Mouse (Mus musculus) spleen, postnatal 0 days (tissue): ENCODE data around the gene Saal1. TPM values are rescaled to one million over a fixed set of nuclear protein-coding genes. Genes with fewer than 3 reads are reported as not detected.

Experiments
- polyA plus RNA-seq: library from polyadenylated mRNA; unstranded; fragments of >200 nt; fragmentation: Nextera tagmentation; extraction: Ambion mirVana; gene quantifications from 2 replicates; pipeline ENCODE4 v1.2.1, GENCODE M21; 2015

The Saal1 gene
- 15.8 and 16.1 TPM in 2 replicates for polyA plus RNA-seq

GRCm38 (mm10) chr7:46710390-46710844 lies at the start of gene Saal1:
Gene Saal1 (minus strand): TSS chr7:46710680.

DNA sequence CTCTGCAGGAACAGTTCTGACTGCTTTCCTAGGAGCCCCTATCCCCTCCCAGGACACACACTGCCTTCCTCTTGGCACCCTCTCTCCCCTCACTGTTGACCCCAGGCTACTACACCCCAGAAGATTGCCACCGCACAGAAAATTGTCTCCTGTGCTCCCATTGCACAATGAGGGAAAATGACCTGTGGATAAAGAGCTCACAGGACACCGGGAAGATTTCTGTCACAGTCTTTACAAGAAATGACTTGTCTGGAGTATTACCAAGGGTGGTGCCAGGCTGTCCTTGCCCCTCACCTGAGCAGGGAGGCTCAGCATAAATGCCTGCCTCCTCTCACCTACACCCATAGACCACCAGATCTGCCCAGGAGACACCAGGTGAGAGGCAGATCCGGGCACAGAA lies 41.0 kb upstream of the Saal1 start, which contains the start of gene Saa2:
TSS of gene Saa2 (plus strand) at position 301 of the 400 bp plus-strand sequence.

GRCm38 (mm10) chr7:46742880-46743279 lies 32.4 kb upstream of the Saal1 start, which contains the start of gene Saa1:
Gene Saa1 (minus strand): TSS chr7:46742980.

DNA sequence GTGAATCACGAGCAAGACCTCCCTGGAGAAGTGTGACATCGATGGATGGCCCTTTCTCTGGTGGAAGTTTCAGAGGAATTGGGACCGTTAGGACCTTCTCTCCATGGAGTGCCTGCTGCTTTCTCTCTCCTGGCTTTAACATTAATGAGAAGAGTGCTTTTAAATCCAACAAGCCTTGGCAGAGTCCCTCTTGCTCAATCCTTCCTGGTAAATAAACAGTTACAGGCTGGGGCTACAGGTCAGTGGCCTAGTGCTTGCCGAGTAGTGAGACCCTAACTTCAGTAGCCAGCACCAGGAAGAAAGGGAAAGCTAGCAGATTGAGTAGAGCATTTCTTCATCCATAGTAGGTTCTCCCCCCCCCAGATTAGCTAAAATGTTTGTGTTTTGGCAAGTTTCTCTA lies 22.0 kb upstream of the Saal1 start, which contains the start of gene Saa4:
TSS of gene Saa4 (minus strand) at position 146 of the 400 bp plus-strand sequence.

GRCm38 (mm10) chr7:46715600-46715999 lies 5.1 kb upstream of the Saal1 start, which contains the start of gene Saa3:
Gene Saa3 (minus strand): TSS chr7:46715700.

DNA sequence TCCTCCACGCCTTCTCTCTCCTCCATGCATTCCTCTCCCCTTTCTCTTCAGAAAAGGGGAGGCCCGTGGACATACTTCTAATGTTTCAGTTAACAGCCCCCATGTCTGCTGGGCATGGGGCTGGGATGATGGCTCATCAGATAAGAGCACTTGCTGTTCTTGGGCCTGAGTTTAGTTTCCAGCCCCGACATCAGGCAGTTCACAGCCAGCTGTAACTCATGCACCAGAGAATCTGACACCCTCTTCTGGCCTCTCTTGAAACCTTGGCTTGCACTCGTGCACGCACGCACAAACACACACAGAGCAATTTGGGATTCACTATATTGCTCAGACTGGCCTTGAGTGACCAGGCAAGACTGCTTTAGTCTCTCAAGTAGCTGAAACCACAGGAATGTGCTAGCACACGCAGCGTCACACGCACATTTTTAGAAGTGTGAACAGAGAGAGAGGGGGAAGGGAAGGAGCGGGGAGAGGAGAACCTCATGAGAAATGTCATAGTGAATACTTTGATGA lies 38.3 kb downstream of the Saal1 start, which contains the start of gene Tph1:
TSS of gene Tph1 (minus strand) at position 378 of the 513 bp plus-strand sequence.

GRCm38 (mm10) chr7:46639692-46640031 lies 70.8 kb downstream of the Saal1 start, which contains the start of gene Sergef:
Gene Sergef (minus strand): TSS chr7:46639807.

Other genes with a start within 250 kb of the Saal1 start
- 6.3 and 9.4 TPM in 2 replicates for gene Sergef, start 70.9 kb downstream of the Saal1 start, polyA plus RNA-seq
- 2.8 and 7.1 TPM in 2 replicates for gene Tph1, start 38.1 kb downstream of the Saal1 start, polyA plus RNA-seq
- gene Saa3, start 5.0 kb upstream of the Saal1 start, polyA plus RNA-seq = 0.75 and 1.3 TPM in 2 replicates
- gene Saa4, start 21.9 kb upstream of the Saal1 start, polyA plus RNA-seq = not detected in 2 replicates
- gene Saa1, start 32.3 kb upstream of the Saal1 start, polyA plus RNA-seq = not detected in 2 replicates
- not detected in 2 replicates for gene Saa2, start 41.1 kb upstream of the Saal1 start, polyA plus RNA-seq
- 6.0 and 7.1 TPM in 2 replicates for gene Hps5, start 85.4 kb upstream of the Saal1 start, polyA plus RNA-seq
- gene Gtf2h1, start 85.4 kb upstream of the Saal1 start, polyA plus RNA-seq = 30.5 and 31.4 TPM in 2 replicates
- gene Ldha, start 130.8 kb upstream of the Saal1 start, polyA plus RNA-seq = 663 and 670 TPM in 2 replicates
- 0.54 and 0.59 TPM in 2 replicates for gene Ldhc, start 150.5 kb upstream of the Saal1 start, polyA plus RNA-seq
- gene Tsg101, start 209.3 kb upstream of the Saal1 start, polyA plus RNA-seq = 62.8 and 65.5 TPM in 2 replicates
- 5.1 and 5.6 TPM in 2 replicates for gene Uevld, start 247.8 kb upstream of the Saal1 start, polyA plus RNA-seq